Mouse (Mus musculus) activated CD4-positive, CD25-positive, alpha-beta regulatory T cell, adult 4 months (primary cell): ENCODE data around the gene Gm43517. TPM values are rescaled to one million over a fixed set of nuclear protein-coding genes. Genes with fewer than 3 reads are reported as not detected.

ENCODE experiments used
- ATAC-seq: one replicate; pipeline ENCODE4 v1.8.0; 2017
- polyA plus RNA-seq, 2 experiments: library from polyadenylated mRNA; unstranded; fragments of 100-300 nt; shearing (Covaris generic); gene quantifications; one replicate each; pipeline ENCODE4 v1.2.1; 2017

Gene Gm43517
- not detected for polyA plus RNA-seq

DNA sequence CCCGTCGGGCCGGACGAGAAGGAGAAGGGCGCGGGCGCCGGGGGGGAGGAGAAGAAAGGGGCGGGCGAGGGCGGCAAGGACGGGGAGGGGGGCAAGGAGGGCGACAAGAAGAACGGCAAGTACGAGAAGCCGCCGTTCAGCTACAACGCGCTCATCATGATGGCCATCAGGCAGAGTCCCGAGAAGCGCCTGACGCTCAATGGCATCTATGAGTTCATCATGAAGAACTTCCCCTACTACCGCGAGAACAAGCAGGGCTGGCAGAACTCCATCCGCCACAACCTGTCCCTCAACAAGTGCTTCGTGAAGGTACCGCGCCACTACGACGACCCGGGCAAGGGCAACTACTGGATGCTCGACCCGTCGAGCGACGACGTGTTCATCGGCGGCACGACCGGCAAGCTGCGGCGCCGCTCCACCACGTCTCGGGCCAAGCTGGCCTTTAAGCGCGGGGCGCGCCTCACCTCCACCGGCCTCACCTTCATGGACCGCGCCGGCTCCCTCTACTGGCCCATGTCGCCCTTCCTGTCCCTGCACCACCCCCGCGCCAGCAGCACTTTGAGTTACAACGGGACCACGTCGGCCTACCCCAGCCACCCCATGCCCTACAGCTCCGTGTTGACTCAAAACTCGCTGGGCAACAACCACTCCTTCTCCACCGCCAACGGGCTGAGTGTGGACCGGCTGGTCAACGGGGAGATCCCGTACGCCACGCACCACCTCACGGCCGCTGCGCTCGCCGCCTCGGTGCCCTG is at the start of gene Gm43517:
Gm43517 (plus strand) TSS at position 299 of the 755 bp plus-strand sequence.
- no peak for ATAC-seq

DNA sequence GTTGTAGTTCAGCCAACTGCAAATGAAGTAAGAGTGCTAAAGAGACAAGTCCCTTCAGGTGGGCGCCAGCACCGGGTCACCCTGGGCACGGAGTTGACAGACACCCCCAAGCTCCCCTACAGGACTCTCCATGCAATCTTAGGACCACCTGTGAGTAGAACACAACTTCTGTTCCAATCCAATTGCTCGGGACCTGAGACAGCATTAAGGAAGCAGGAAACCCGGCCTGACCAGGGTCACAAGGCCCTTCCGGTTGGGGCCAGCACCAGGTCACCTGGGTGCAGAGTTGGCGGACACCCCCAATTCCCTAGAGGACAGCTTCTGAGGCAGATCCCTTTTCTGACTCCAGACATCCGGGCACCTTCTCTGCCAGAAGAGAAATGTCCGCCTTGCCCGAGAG is 35.3 kb upstream of the Gm43517 start:
- no peak for ATAC-seq

DNA sequence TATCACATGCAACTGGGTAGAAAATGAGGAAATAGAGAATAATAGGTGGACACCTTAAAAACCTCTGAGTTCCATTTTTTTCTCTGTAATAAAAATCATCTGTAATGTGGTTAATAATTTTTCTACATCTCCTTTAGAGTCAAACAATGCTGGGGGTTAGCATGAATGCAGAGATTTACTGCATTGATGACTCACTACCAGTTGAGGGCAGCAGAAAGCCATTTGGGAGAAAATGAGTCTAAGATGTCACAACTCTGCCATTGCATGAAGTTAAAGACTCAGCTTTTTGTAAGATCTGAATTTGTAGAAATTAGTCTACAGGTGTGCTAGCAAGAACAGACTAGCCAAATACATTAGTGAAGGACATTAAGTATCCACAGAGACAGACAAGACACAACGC is 16.0 kb upstream of the Gm43517 start:
- ATAC-seq = no peak

DNA sequence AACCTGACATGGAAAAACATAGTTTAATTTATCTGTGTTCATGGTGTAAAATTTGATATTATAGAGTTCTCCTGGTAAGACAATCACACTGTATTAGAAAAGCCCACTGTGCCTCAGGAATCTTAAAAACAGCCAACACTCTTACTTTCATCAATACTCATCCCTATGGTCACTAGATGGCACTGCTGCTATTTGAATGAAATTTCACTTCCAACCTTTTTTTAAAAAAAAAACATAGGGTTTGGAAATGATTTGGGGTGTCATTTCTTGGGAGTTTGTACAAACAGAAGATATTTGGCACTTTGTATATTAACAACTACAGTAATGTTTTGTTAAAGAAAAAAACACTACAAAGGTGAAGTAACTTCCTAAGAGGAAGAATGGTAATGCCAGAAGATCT is 12.8 kb upstream of the Gm43517 start:
- ATAC-seq = no peak

DNA sequence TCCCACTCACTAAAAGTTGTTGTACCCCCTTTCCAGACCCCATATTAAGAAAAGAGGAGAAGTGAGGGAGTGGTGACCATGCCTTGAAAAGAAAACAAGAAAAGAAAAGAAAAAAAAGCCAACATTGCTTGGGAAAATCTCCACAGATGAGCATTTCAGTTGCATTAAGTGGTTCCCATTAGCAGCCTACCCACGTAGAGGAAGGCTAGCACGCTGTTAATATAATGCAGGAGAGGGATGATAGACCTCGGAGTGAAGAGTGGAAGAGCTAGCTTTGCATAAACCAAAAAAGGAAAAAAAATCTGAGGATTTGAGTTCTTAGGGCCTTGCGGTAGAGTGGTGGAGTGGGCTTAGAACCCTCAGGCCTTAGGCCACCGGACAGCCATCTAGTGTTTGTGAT is 11.8 kb upstream of the Gm43517 start:
- no peak for ATAC-seq

DNA sequence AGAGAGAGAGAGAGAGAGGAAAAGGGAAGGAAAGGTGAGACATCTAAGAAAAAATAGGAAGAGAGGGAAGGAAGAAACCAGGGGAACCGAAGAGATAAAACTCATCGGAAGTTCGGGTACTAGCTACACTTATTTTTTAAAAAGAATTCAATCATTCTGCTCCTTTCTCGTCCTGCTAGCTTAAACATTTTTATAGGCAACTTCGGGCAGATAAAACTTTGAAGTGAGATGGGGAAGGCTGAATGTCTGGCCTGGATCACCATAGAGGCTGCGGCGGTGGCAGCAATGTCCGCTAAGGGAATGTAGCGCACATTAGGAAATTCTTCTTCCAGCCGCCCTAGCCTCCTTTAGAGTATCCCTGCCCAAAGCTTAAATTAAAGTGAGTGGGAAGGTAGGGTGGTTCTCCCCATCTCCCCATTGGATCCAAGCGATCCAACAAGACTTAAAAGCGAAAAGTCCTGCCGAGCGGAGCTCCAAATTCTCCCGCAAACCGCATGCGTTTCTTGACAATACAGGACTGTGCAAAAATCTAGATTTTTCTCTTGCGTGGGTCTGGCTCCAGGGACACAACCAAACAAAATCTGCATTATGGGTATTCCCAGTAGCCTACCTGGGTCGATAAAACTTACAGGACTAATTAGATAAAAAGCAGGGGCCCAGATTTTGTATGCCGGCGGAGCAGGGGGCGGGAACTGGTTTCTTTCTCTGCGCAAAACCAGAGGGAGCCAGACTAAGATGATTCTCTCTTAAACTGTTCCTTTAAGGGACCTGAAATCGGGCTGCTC is 11.0 kb upstream of the Gm43517 start:
- ATAC-seq = no peak

DNA sequence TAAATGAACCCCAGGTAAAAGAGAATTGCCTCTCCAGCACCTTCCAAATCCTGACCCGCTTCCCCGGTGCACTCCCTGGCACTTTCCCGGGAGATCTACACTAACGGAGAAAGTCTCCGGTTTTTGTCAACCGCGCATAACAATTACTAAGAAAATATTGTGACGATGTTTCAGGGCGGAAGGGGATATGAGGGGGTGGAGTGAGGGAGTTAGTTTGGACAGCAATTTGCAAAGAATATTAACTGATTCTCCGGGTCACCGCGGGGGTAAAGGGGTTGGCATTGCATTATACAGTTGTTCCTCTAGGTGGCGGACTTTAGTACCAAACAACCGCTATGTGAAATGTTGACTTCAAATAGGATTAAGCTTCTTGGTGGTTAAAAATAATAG is 10.4 kb upstream of the Gm43517 start:
- no peak for ATAC-seq

DNA sequence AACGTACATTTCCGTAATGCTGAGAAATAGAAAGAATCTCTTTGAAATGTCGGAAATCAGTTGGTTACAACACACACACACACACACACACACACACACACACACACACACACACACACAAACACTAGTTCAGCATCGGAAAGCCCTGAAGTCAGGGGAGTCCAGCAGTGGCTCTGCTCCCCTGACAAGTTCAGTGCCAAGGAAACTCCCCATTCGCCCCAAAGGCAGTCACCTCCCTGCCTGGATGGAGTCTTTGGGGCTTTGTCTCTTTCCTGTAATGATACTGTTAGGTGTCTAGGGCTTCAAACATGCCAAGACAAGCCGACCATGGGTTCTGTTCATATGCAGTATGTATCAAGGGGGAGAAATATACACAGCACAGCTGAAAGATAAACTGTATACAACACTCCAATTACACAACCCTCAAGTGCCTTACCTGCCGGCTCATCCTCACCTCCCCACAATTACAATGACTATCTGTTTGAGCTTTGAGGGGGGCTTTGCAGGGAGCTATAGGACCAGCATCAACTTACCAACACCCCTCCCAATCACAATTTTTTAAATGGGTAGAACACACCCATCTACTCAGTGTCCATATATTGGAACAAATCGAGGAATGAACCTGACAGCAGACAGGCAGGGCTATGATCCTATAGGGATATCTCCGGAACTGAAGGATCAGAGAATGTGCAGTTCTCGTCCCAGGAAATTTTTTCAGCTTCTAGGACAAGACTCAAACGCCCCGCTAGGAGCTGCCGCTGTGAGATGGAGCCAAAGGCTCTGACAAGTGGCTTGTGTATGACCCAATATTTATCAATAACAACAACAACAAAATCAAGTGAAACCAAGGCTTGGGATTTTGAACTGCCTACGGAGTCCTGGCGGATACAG is 9.3 kb upstream of the Gm43517 start:
- no peak for ATAC-seq

DNA sequence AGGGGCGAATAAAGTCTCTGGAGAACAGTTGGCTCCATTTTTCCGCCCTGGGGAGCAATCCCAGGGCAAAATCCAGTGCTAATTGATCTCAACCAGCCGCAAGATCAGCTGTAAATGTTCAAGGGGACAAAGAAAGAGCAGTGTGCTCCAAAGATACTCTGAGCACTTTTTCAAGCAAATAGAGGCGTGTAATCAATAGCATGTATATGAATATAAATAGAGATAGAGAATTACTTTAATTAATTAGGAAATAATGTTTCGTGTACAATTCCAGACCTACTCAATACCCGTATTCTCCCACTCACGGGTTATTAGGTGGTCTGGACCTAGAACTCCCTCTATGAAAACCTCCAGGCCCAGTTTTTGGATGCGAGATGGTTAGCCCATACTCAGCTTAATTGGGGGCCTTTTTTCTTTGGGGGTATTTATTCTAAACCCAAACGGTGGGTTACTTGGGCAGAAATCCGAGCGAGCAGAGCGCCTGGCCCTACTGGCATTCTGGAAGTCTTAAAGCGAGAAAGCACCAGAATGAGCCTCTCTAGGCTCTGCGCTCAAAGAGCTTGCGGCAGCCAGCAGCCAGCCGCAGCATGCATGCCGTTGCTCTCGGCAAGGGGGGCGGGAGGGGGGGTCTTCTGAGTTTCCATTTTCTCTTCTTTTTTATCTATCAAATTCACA is 8.5 kb upstream of the Gm43517 start:
- ATAC-seq = no peak

DNA sequence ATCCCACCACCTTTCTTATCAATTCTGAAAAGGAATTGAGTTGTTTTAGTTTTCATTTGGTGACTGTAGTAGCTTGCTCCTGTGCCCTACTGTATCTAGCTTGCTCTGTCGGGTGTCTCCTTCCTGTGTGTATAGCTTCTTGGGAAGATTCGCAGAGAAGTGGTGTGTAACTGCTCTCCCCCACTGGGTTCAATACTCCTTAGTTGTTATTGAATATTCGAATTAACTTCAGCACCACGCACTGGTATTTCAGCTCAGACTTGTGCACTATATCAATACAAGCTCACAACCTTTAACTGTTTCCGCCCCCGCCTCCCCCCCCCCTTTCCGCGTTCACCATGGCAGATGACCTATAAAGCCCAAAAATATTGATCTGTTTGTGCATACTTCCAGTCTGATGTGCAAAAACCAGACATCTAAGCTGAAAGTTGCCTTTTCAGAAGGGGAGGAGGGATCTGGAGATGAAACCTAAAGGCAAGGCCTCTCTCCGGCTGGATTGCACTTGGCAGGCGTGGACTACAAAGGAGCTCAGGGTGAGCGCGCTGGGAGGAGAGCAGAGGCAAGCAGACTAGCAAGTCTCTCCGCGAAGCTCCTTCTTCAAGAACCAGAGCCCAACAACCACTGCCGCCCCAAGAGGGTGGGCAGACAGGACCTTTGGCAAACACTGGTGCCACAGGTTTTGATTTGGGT is 7.5 kb upstream of the Gm43517 start:
- no peak for ATAC-seq

DNA sequence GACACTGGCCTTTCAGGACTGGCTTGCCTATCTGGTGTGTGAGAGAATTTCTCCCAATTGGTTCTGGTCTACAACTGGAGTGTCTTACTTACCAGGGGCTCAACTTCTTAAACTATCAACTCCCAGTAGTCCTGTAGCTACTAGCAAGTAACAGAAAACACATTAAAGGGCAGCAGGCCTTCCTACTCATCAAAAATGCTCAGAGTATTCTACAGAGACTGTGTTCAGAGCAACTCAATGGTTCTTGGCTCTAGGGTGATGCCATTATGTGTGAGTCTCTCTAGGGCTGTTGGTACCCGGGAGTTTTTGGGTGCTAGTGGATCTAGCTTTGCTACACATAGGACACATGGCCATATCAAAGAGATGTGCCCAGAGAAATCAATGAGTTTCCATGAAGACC is 6.1 kb upstream of the Gm43517 start:
- ATAC-seq = no peak

DNA sequence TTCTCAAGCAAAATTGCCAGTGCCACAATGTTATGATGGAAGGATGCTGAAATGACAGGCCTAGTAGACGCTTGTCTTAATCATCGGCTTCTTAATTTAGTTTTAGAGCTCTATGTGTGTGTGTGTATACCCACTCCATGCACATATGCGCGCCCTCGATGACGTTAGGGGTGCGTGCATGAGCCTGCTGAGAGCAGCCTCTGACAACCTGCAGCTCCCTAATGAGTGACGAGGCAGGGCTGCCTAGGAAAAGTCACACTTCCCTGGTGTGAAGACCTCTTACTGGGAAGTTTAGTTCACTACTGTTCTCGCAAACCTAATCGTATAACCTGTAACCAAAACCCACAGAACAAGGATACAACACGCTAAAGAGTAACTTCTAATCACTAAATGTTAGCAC is 5.5 kb upstream of the Gm43517 start:
- ATAC-seq = no peak

DNA sequence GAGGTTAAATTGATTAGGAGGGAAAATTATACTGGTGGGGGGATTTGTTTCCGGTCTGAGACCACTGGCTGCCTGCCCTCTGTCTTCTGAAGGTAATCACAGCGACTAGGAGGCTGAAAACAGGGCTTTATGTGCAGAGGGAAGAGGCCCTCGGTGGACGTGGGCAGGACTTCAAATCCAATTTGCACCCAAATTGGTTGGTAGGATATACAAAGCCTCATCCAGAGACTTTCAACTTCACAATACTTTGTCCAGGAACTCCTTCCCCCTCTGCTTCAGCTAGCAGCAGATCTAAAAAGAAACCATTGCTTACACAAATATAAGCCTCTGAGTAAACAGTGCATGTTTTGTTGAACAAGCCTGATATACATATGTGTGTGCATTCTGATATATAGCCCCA is 4.5 kb upstream of the Gm43517 start:
- no peak for ATAC-seq

DNA sequence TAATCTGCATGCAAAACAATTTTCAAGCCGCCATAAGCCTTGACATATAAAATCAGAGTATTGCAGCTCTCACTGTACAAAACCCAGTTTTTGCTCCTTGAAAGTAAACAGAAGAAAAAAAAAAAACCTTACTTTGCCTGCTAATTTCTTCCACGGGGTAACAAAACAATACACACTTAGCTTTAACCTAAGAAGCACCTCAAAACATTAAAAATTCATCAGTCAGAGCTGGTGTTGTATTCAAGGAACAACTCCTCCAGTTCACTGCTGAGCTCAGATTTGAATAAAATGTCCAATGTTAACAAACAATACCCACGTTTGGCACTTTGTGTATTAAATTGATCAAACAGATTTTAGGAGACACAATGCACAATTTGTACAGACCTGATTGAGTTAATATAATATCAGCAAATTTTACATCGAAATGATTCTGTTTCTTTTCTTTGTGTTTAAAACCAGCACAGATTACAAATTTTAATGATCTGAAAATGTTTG is 3.9 kb upstream of the Gm43517 start:
- ATAC-seq = no peak

DNA sequence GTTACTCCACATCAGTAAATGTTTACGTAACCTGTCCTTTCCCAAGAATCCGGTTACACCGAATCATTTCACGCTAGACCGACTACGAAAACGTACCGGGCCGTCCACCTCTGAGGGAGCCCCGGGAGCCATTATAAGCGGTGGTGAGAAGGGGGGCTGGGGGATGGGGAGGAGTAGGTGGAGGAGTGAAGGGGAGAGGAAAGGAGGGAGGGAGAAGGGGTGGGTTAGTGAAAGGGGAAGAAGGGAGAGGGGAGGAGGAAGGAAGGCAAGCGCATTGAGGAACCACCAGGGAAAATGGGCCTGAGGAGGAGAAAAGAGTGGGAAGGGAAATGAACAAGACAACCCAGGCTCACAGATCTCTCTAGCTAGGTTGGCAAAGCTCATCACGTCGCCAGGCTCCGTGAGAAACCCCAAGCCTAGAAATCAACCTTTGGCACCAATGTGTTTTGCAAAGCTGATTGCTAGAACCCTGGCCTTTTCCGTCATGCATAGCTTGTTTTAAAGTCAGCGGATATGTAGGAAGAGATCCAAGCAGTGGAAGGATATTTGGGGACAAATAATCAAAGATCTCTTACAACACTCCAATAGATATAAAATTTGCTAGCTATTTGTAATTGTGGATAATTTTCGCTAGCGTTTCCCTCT is 3.1 kb upstream of the Gm43517 start:
- ATAC-seq = no peak

DNA sequence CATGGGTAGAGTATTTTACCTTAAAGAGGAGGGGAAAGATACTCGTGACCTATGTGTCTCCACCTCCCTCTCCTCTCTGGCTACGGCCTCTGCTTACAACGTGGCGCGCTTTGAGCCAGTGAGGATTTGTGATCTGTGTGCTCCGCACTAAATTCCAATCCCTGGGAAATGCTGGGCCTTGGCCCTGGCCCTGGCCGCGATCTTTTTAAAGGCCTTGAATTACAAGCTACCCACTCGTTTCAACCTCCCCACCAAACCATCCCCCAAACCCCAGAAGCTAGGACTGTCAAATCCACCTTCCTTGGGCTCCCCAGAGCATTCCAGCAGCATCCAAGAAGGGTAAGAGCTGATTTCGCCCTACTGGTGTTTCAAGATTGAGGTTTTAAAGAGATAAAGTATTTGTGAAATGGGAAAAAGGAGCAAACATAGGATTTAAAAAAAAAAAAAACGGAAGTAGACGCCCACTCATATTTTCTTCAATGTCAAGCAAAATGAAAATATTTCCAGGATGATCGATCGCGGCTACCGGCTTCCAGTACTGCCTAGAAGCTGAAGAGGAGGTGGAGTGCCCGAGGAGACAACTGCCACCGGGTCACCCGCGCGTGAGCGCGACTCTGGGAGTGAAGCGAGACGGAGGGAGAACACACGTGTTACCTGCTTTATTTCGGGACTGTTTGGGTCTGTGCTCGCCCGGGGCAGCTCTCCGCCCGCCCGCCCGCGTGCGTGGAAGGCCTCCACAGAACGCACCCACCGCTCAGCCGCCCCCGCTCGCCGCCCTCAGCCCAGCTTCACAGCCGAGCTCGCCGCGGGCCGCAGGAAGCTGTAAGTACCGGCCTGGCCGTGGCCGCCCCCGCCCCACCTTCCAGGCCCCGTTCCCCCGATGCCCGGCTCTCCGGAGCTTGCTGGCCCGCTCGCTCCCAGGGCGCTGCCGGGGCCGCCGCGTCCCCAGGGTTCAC is 2.1 kb upstream of the Gm43517 start, which contains the start of gene Foxg1:
Foxg1 (plus strand) TSS at position 96 of the 956 bp plus-strand sequence.
- ATAC-seq = no peak

DNA sequence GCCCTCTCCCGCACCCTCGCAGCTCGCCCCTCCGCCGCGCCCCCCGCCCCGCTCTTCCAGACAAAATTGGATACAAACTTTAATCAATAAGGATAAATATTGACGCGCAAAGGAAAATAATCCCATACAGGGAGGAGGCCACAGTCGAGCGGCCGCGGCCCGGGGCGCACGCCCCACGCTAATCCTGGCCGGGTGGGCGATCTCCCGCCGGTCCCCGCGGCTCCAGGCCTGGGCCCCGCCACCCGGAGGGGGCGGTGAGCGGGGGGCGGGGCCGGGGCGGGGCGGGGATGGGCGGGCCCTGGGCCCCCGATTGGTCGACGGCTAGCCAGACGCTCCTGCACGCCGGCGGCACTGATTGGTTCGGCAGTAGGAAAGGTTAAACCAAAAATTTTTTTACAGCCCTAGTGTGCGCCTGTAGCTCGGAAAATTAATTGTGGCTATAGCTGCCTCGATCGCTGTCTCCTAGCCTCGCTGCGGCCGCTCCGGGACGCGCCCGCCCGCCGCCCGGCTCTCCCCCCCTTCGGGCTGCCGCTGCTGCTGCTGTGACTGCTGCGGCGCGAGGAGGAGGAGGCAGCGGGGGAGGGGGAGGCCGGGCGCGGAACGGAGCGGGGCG is 1.3 kb upstream of the Gm43517 start:
- no peak for ATAC-seq

DNA sequence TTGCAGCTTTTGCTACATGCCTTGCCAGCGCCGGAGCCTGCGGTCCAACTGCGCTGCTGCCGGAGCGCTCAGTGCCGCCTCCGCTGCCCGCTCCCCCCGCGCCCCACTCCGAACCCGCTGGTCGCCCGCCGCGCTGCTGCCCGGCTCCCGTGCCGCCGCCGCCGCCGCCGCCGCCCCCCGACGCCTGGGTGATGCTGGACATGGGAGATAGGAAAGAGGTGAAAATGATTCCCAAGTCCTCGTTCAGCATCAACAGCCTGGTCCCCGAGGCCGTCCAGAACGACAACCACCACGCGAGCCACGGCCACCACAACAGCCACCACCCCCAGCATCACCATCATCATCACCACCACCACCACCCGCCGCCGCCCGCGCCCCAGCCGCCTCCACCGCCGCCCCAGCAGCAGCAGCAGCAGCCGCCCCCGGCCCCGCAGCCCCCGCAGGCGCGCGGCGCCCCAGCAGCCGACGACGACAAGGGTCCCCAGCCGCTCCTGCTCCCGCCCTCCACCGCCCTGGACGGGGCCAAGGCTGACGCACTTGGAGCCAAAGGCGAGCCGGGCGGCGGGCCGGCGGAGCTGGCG is 589 bp upstream of the Gm43517 start:
- no peak for ATAC-seq

DNA sequence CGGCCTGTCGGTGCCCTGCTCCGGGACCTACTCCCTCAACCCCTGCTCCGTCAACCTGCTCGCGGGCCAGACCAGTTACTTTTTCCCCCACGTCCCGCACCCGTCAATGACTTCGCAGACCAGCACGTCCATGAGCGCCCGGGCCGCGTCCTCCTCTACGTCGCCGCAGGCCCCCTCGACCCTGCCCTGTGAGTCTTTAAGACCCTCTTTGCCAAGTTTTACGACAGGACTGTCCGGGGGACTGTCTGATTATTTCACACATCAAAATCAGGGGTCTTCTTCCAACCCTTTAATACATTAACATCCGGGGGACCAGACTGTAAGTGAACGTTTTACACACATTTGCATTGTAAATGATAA is 637 bp downstream of the Gm43517 start:
- ATAC-seq = no peak
